Mouse (Mus musculus): ENCODE measurements at regions not wholly inside any gene's neighbourhood (a gene's known extent, or its start where the extent isn't known, plus 50 kb on each side); places are given as distances from the start of the nearest gene placed in this dataset.
A peak's percentile ranks its signal among the peaks of the same experiment; 100 is the strongest.

- no peak for DNase-seq (ENCODE audit: low spot score)
Observed at GRCm38 (mm10) chr3:104586342-104587175, 51.9 kb upstream of the Slc16a1 start.

- no peak for DNase-seq (ENCODE audit: low spot score)
Observed at GRCm38 (mm10) chr3:104585303-104585702, 53.2 kb upstream of the Slc16a1 start.

GRCm38 (mm10) chr3:104583236-104583635 is 55.2 kb upstream of the Slc16a1 start:
- DNase-seq (ENCODE audit: low spot score): no peak

GRCm38 (mm10) chr3:104582521-104582920 is 55.9 kb upstream of the Slc16a1 start:
- no peak for DNase-seq (ENCODE audit: low spot score)

GRCm38 (mm10) chr3:104579186-104579585 is 59.3 kb upstream of the Slc16a1 start:
- DNase-seq (ENCODE audit: low spot score): no peak

- no peak for DNase-seq (ENCODE audit: low spot score)
Observed at GRCm38 (mm10) chr3:104578374-104578773, 60.1 kb upstream of the Slc16a1 start.

- DNase-seq (ENCODE audit: low spot score): no peak
Observed at GRCm38 (mm10) chr3:104577228-104577927, 61.1 kb upstream of the Slc16a1 start.

- no peak for DNase-seq (ENCODE audit: low spot score)
Observed at GRCm38 (mm10) chr3:104573277-104573940, 61.7 kb upstream of the Lrig2 start.

GRCm38 (mm10) chr3:104571935-104572631 is 60.4 kb upstream of the Lrig2 start:
- DNase-seq (ENCODE audit: low spot score): no peak

- DNase-seq (ENCODE audit: low spot score): peak; percentile 6
Observed at GRCm38 (mm10) chr3:104565423-104566230, 53.9 kb upstream of the Lrig2 start.

- DNase-seq (ENCODE audit: low spot score): no peak
Observed at GRCm38 (mm10) chr3:104564857-104565256, 53.1 kb upstream of the Lrig2 start.

GRCm38 (mm10) chr3:104561567-104561966 is 49.8 kb upstream of the Lrig2 start:
- no peak for DNase-seq (ENCODE audit: low spot score)
